Mouse (Mus musculus) neural tube, embryonic 12.5 days (tissue): ENCODE results near the gene Cfb. TPM values are rescaled to one million over a fixed set of nuclear protein-coding genes. Genes with fewer than 3 reads are reported as not detected.

Experiments
- ATAC-seq: fragments of 200-750 bp; cut with Nextera tagmentation; 2 replicates; pipeline ENCODE4 v1.8.0; 2017; ENCODE audit warnings: low read depth, mild to moderate bottlenecking, moderate TSS enrichment, moderate library complexity; ENCODE audit not compliant: low FRiP score
- H3K27ac ChIP-seq: fragments of 300-500 bp; sonication (generic); 2 replicates; pipeline ENCODE4 v1.5.1; 2016
- H3K27me3 ChIP-seq: fragments of 300-500 bp; sonication (generic); replicated peaks from 2 replicates; pipeline ENCODE4 v1.6.1; 2016; ENCODE audit warnings: mild to moderate bottlenecking
- H3K36me3 ChIP-seq: fragments of 300-500 bp; sonication (generic); 2 replicates; pipeline ENCODE4 v1.6.1; 2016; ENCODE audit warnings: mild to moderate bottlenecking
- H3K4me1 ChIP-seq: fragments of 300-500 bp; sonication (generic); 2 replicates; pipeline ENCODE4 v1.6.1; 2016
- H3K4me2 ChIP-seq: fragments of 300-500 bp; sonication (generic); replicated peaks from 2 replicates; pipeline ENCODE4 v1.6.1; 2016; ENCODE audit warnings: mild to moderate bottlenecking
- H3K4me3 ChIP-seq: fragments of 300-500 bp; sonication (generic); 2 replicates; pipeline ENCODE4 v1.5.1; 2016
- H3K9ac ChIP-seq: fragments of 300-500 bp; sonication (generic); 2 replicates; pipeline ENCODE4 v1.6.1; 2016; ENCODE audit warnings: mild to moderate bottlenecking
- H3K9me3 ChIP-seq: fragments of 300-500 bp; sonication (generic); 2 replicates; pipeline ENCODE4 v1.6.1; 2016; ENCODE audit warnings: mild to moderate bottlenecking
- WGBS: fragments of 180-500 bp; shearing (Covaris S2); methylation state at CpG from one replicate; pipeline ENCODE4 v1.1.7; 2016; 5-methylcytosine and 5-hydroxymethylcytosine counted together
- polyA plus RNA-seq: library from polyadenylated mRNA; unstranded; fragments of >200 nt; fragmentation: Nextera tagmentation; extraction: Ambion mirVana; gene quantifications from 2 replicates; pipeline ENCODE4 v1.2.1, GENCODE M21; 2016

The Cfb gene
- polyA plus RNA-seq, 1 experiment from 2014 or later: 2.0 TPM

- H3K9me3 ChIP-seq: no peaks in the 10 kb centered on the region
- H3K27me3 ChIP-seq: no peaks in the 10 kb centered on the region
- 89% methylated on average over 17 of the region's 17 CpGs for WGBS
- H3K4me3 ChIP-seq: 0 out of 2 replicates have a peak overlapping the region, but pooled peaks have one; percentile 5
- no peak overlapping the region for H3K9ac ChIP-seq
- no peak overlapping the region for H3K27ac ChIP-seq
- ATAC-seq: no peak
- peak overlapping the region; percentile 98 for H3K4me2 ChIP-seq
- peaks cover 41% of the 10 kb centered on the region for H3K4me1 ChIP-seq
- peaks cover 12% of the 10 kb centered on the region for H3K36me3 ChIP-seq
These were observed 34.0 kb upstream of the Cfb start for GRCm38 (mm10) chr17:34896366-34896765.

- WGBS: 96% methylated on average over 15 of the region's 15 CpGs
- ATAC-seq: no peak
- Histone ChIP-seq H3K9me3 (no peaks in the 10 kb centered on the region), H3K4me3 (peak overlapping the region; percentile 88), H3K36me3 (peaks cover 8% of the 10 kb centered on the region; the same call in 1 of the 2 replicates), H3K27me3 (no peaks in the 10 kb centered on the region), H3K4me2 (peak overlapping the region; percentile 98), H3K9ac (peak overlapping the region; percentile 95), H3K4me1 (peaks cover 41% of the 10 kb centered on the region), H3K27ac (no peak overlapping the region)
These were observed 33.4 kb upstream of the Cfb start for GRCm38 (mm10) chr17:34895724-34896123.

GRCm38 (mm10) chr17:34894801-34895530, 32.6 kb upstream of the Cfb start:
- H3K27ac ChIP-seq: peak overlapping the region; percentile 84
- H3K9me3 ChIP-seq: no peaks in the 10 kb centered on the region
- peak overlapping the region; percentile 88 for H3K4me3 ChIP-seq
- peaks cover 8% of the 10 kb centered on the region; the same call in 1 of the 2 replicates for H3K36me3 ChIP-seq
- H3K27me3 ChIP-seq: no peaks in the 10 kb centered on the region
- H3K4me1 ChIP-seq: peaks cover 41% of the 10 kb centered on the region
- WGBS: 6% methylated on average over 51 of the region's 51 CpGs
- H3K4me2 ChIP-seq: peak overlapping the region; percentile 98
- H3K9ac ChIP-seq: peak overlapping the region; percentile 95
- ATAC-seq: peak; percentile 34; the same call in 1 of the 2 replicates

- Histone ChIP-seq H3K9me3 (no peaks in the 10 kb centered on the region), H3K27ac (peak overlapping the region; percentile 84), H3K4me1 (peaks cover 37% of the 10 kb centered on the region), H3K4me2 (peak overlapping the region; percentile 98), H3K36me3 (peaks cover 8% of the 10 kb centered on the region; the same call in 1 of the 2 replicates), H3K9ac (peak overlapping the region; percentile 95), H3K4me3 (peak overlapping the region; percentile 88), H3K27me3 (no peaks in the 10 kb centered on the region)
- WGBS: under 1% methylated on average over 42 of the region's 51 CpGs
- ATAC-seq: peak; percentile 85
These were observed 31.8 kb upstream of the Cfb start for GRCm38 (mm10) chr17:34894074-34894597.

- Histone ChIP-seq H3K27me3 (no peaks in the 10 kb centered on the region), H3K4me3 (no peak overlapping the region), H3K9ac (0 out of 2 replicates have a peak overlapping the region, but pooled peaks have one; percentile 95), H3K4me1 (peaks cover 37% of the 10 kb centered on the region), H3K9me3 (no peaks in the 10 kb centered on the region), H3K27ac (0 out of 2 replicates have a peak overlapping the region, but pooled peaks have one; percentile 1), H3K4me2 (peak overlapping the region; percentile 98), H3K36me3 (peaks cover 8% of the 10 kb centered on the region; the same call in 1 of the 2 replicates)
- no peak for ATAC-seq
- 65% methylated on average over 12 of the region's 12 CpGs for WGBS
These were observed 30.9 kb upstream of the Cfb start for GRCm38 (mm10) chr17:34893072-34893824.

GRCm38 (mm10) chr17:34891377-34891776, 29.1 kb upstream of the Cfb start:
- Histone ChIP-seq H3K36me3 (peaks cover 7% of the 10 kb centered on the region; the same call in 1 of the 2 replicates), H3K27me3 (no peaks in the 10 kb centered on the region), H3K4me3 (no peak overlapping the region), H3K4me1 (peaks cover 21% of the 10 kb centered on the region), H3K9me3 (no peaks in the 10 kb centered on the region), H3K9ac (no peak overlapping the region), H3K27ac (no peak overlapping the region), H3K4me2 (no peak overlapping the region)
- ATAC-seq: no peak
- WGBS: 95% methylated on average over 2 of the region's 2 CpGs

- Histone ChIP-seq H3K4me1 (peaks cover 10% of the 10 kb centered on the region), H3K4me3 (no peak overlapping the region), H3K27me3 (no peaks in the 10 kb centered on the region), H3K9ac (no peak overlapping the region), H3K4me2 (no peak overlapping the region), H3K36me3 (no peaks in the 10 kb centered on the region), H3K27ac (no peak overlapping the region), H3K9me3 (no peaks in the 10 kb centered on the region)
- WGBS: 88% methylated on average over 12 of the region's 12 CpGs
- no peak for ATAC-seq
These were observed 27.9 kb upstream of the Cfb start for GRCm38 (mm10) chr17:34890074-34890743.

GRCm38 (mm10) chr17:34887942-34888341, 25.6 kb upstream of the Cfb start:
- H3K27ac ChIP-seq: no peak overlapping the region
- H3K4me2 ChIP-seq: no peak overlapping the region
- no peak overlapping the region for H3K9ac ChIP-seq
- no peaks in the 10 kb centered on the region for H3K36me3 ChIP-seq
- no peaks in the 10 kb centered on the region for H3K27me3 ChIP-seq
- no peak overlapping the region for H3K4me3 ChIP-seq
- H3K9me3 ChIP-seq: no peaks in the 10 kb centered on the region
- no peak for ATAC-seq
- 89% methylated on average over 5 of the region's 5 CpGs for WGBS
- no peaks in the 10 kb centered on the region for H3K4me1 ChIP-seq

- peaks cover 8% of the 10 kb centered on the region for H3K27me3 ChIP-seq
- 84% methylated on average over 3 of the region's 3 CpGs for WGBS
- no peaks in the 10 kb centered on the region for H3K36me3 ChIP-seq
- H3K4me3 ChIP-seq: no peak overlapping the region
- no peak overlapping the region for H3K9ac ChIP-seq
- no peak overlapping the region for H3K27ac ChIP-seq
- no peak for ATAC-seq
- no peak overlapping the region for H3K4me2 ChIP-seq
- H3K4me1 ChIP-seq: no peaks in the 10 kb centered on the region
- no peaks in the 10 kb centered on the region for H3K9me3 ChIP-seq
These were observed 23.3 kb upstream of the Cfb start for GRCm38 (mm10) chr17:34885615-34886014.

- no peaks in the 10 kb centered on the region for H3K36me3 ChIP-seq
- H3K27ac ChIP-seq: no peak overlapping the region
- H3K4me3 ChIP-seq: no peak overlapping the region
- H3K27me3 ChIP-seq: peaks cover 8% of the 10 kb centered on the region
- WGBS: 87% methylated on average over 6 of the region's 6 CpGs
- no peaks in the 10 kb centered on the region for H3K9me3 ChIP-seq
- H3K9ac ChIP-seq: no peak overlapping the region
- ATAC-seq: no peak
- H3K4me1 ChIP-seq: no peaks in the 10 kb centered on the region
- H3K4me2 ChIP-seq: no peak overlapping the region
These were observed 22.4 kb upstream of the Cfb start for GRCm38 (mm10) chr17:34884704-34885103.

- peaks cover 8% of the 10 kb centered on the region for H3K27me3 ChIP-seq
- no peak overlapping the region for H3K4me2 ChIP-seq
- no peak overlapping the region for H3K9ac ChIP-seq
- H3K4me3 ChIP-seq: no peak overlapping the region
- ATAC-seq: no peak
- no peaks in the 10 kb centered on the region for H3K36me3 ChIP-seq
- 66% methylated on average over 3 of the region's 3 CpGs for WGBS
- no peaks in the 10 kb centered on the region for H3K4me1 ChIP-seq
- no peak overlapping the region for H3K27ac ChIP-seq
- no peaks in the 10 kb centered on the region for H3K9me3 ChIP-seq
These were observed 21.0 kb upstream of the Cfb start for GRCm38 (mm10) chr17:34883332-34883731.
